Mouse (Mus musculus): Measurements from ENCODE around the gene Serpinf1. TPM values are rescaled to one million over a fixed set of nuclear protein-coding genes. Genes with fewer than 3 reads are reported as not detected.

Gene Serpinf1
- polyA plus RNA-seq, 1 experiment from 2014 or later: 174 TPM

DNA sequence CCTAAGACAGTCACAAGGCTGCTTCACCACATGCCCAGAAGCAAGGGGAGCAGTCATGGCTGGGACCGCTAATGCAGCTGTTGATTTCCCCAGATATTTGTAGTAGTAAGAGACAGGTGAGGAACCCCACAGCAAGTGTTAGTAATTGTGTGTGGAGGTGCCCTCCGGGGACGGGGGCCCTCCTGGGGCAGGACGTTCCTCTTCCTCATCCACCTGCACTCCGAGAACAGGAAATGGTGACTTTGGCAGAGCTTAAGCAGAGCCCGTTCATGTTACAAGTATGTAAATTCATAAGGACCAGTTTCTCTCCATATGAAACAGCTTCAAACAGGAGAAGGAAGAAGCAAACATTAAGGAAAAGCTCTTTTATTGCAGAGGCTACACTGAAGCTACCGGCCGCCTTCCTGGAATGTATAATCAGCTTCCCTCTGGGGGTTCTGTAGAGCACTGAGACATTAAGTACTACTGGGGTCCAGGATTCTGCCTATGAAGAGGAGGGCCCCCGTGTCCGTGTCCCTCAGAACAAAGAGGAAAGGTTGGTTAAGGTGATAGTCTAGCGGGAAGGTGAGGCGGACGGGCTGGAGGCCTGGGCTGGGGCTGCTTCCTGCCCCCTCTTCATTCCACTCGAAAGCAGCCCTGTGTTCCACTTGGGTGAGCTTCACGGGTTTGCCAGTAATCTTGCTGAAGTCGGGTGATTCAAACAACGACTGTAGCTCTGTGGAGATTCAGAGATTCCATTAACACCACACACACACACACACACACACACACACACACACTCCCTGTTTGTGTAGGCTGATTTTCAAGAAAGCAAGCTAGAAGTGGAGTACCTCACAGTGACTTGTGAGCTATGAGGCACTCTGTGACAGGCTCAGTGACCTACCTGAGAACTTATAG is 12.6 kb downstream of the Serpinf1 start:
- Histone ChIP-seq H3K4me2 (ENCODE audit: low read depth, severe bottlenecking) (no peak overlapping the region), H3K27me3 (ENCODE audit: control insufficient read depth, insufficient read depth, low read length) (no peaks in the 10 kb centered on the region), H3K4me1 (ENCODE audit: control insufficient read depth, insufficient read depth, low read length) (no peaks in the 10 kb centered on the region), H3K27ac (replicated peaks; ENCODE audit: low read depth, low read length) (no peak overlapping the region), H3K4me3 (ENCODE audit: low read depth, low read length) (no peak overlapping the region), H3K9ac (ENCODE audit: low read length) (no peak overlapping the region), H3K36me3 (ENCODE audit: control insufficient read depth, insufficient read depth, low read length) (peaks cover 5% of the 10 kb centered on the region; the same call in 1 of the 2 replicates), H3K9me3 (ENCODE audit: control insufficient read depth, low read length) (no peaks in the 10 kb centered on the region)
- DNase-seq (ENCODE audit: low spot score) (no peak), ATAC-seq (ENCODE audit: insufficient number of reproducible peaks, low FRiP score, low TSS enrichment, low read depth) (no peak)
- 89% methylated on average over 17 of the region's 17 CpGs for WGBS

DNA sequence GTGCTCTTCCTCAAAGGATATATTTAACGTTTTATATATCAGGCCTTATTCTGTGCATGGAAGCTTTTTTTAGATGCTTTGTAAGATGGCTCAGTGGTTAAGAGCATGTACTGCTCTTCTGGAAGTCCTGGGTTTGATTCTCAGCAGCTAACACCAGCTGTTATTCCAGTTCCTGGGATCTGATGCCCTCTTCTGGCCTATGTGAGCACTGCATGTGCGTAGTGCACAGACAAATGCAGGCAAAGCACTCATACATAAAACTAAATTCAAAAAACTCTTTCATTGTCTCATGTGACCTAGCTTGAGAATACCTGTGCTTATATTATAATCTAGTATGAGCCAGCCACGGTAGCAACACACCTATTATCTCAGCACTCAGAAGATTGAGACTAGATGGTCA is 15.6 kb downstream of the Serpinf1 start:
- DNase-seq (ENCODE audit: low spot score) (peak; percentile 73), ATAC-seq (ENCODE audit: insufficient number of reproducible peaks, low FRiP score, low TSS enrichment, low read depth) (no peak)
- Histone ChIP-seq H3K27me3 (ENCODE audit: control insufficient read depth, insufficient read depth, low read length) (no peaks in the 10 kb centered on the region), H3K36me3 (ENCODE audit: control insufficient read depth, insufficient read depth, low read length) (peaks cover 3% of the 10 kb centered on the region; the same call in 1 of the 2 replicates), H3K27ac (replicated peaks; ENCODE audit: low read depth, low read length) (no peak overlapping the region), H3K4me3 (ENCODE audit: low read depth, low read length) (no peak overlapping the region), H3K4me2 (ENCODE audit: low read depth, severe bottlenecking) (no peak overlapping the region), H3K4me1 (ENCODE audit: control insufficient read depth, insufficient read depth, low read length) (no peaks in the 10 kb centered on the region), H3K9ac (ENCODE audit: low read length) (no peak overlapping the region), H3K9me3 (ENCODE audit: control insufficient read depth, low read length) (no peaks in the 10 kb centered on the region)
- 42% methylated on average over 3 of the region's 3 CpGs for WGBS

DNA sequence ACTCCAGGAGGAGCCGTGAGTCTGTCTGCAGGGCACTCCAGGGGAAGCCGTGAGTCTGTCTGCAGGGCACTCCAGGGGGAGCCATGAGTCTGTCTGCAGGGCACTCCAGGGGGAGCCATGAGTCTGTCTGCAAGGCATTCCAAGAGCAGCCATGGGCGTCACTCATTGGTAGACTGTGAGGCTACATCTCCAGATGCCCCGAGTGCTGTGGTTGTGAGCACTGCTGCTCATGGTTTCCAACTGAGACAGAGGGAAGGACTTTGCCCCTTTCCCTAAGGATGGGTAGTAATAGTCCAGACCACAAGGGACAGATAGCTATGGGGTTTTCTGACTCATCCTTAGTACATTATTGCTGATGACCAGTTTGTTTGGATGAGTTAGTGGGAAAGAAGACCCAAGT is 16.4 kb downstream of the Serpinf1 start:
- H3K4me2 ChIP-seq (ENCODE audit: low read depth, severe bottlenecking): no peak overlapping the region
- WGBS: 72% methylated on average over 4 of the region's 4 CpGs
- H3K9me3 ChIP-seq (ENCODE audit: control insufficient read depth, low read length): no peaks in the 10 kb centered on the region
- no peak overlapping the region for H3K27ac ChIP-seq (replicated peaks; ENCODE audit: low read depth, low read length)
- no peaks in the 10 kb centered on the region for H3K4me1 ChIP-seq (ENCODE audit: control insufficient read depth, insufficient read depth, low read length)
- H3K36me3 ChIP-seq (ENCODE audit: control insufficient read depth, insufficient read depth, low read length): peaks cover 3% of the 10 kb centered on the region; the same call in 1 of the 2 replicates
- no peak overlapping the region for H3K9ac ChIP-seq (ENCODE audit: low read length)
- DNase-seq (ENCODE audit: low spot score) (no peak), ATAC-seq (ENCODE audit: insufficient number of reproducible peaks, low FRiP score, low TSS enrichment, low read depth) (no peak)
- no peak overlapping the region for H3K4me3 ChIP-seq (ENCODE audit: low read depth, low read length)
- H3K27me3 ChIP-seq (ENCODE audit: control insufficient read depth, insufficient read depth, low read length): no peaks in the 10 kb centered on the region

DNA sequence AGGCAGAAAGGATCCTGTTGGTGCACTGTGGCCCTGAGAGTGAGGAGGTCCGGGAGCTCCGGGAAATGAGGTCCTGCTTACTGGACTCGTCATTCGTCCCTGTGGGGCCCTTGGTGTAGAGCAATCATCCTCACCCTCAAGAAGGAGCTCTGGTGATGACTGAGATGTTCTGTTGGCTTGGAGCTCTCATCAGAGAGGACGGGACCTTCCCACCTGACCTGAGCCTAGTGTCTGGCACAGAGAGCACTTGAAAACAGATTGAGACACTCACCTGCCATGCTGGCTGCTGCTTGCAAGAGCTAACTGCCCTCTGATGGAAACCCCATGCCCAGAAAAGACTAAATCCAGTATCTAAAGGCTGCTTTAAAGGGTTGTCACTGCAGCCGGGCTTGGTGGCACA is 17.7 kb downstream of the Serpinf1 start:
- no peak overlapping the region for H3K9ac ChIP-seq (ENCODE audit: low read length)
- H3K4me2 ChIP-seq (ENCODE audit: low read depth, severe bottlenecking): no peak overlapping the region
- 85% methylated on average over 6 of the region's 6 CpGs for WGBS
- peaks cover 3% of the 10 kb centered on the region; the same call in 1 of the 2 replicates for H3K36me3 ChIP-seq (ENCODE audit: control insufficient read depth, insufficient read depth, low read length)
- no peak overlapping the region for H3K4me3 ChIP-seq (ENCODE audit: low read depth, low read length)
- H3K27ac ChIP-seq (replicated peaks; ENCODE audit: low read depth, low read length): no peak overlapping the region
- ATAC-seq (ENCODE audit: insufficient number of reproducible peaks, low FRiP score, low TSS enrichment, low read depth) (no peak), DNase-seq (ENCODE audit: low spot score) (no peak)
- H3K9me3 ChIP-seq (ENCODE audit: control insufficient read depth, low read length): no peaks in the 10 kb centered on the region
- H3K4me1 ChIP-seq (ENCODE audit: control insufficient read depth, insufficient read depth, low read length): no peaks in the 10 kb centered on the region
- no peaks in the 10 kb centered on the region for H3K27me3 ChIP-seq (ENCODE audit: control insufficient read depth, insufficient read depth, low read length)

DNA sequence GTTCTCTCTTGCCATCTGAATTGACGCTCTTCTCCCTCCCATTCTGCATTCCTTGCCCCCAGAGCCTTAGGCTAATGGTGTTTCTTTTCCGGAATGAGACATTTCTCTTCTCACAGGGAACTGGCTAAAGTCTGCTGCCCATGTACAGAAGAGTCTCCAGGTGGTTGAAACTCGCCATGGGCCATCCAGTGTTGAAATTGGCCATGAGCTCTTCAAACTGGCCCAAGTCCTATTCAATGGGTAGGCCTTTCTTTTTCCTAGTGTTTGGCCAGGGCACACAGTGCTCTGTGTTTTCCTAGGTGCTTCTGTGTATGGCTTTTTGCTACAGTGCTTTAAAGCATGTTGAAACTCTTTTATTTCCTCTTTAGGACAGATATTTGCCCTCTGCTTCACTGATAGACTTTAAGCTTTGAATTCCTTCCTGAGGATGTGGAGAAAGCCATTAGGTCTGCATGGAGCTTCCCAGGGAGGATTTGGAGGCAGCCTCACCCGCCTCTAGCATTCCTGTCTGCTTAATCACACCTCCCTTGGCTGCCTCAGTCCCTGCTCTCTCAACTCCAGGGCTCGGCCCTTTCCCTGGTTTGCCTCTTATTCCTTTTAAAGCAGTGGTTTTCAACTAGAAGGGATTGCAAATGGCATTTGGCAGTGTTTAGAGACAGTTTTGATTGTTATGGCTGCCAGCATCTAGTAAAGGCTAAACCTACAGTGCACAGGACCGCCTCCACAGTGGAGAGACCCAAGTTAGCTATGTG is 19.0 kb downstream of the Serpinf1 start:
- no peak overlapping the region for H3K4me2 ChIP-seq (ENCODE audit: low read depth, severe bottlenecking)
- no peaks in the 10 kb centered on the region for H3K4me1 ChIP-seq (ENCODE audit: control insufficient read depth, insufficient read depth, low read length)
- no peaks in the 10 kb centered on the region for H3K36me3 ChIP-seq (ENCODE audit: control insufficient read depth, insufficient read depth, low read length)
- H3K27ac ChIP-seq (replicated peaks; ENCODE audit: low read depth, low read length): no peak overlapping the region
- H3K9me3 ChIP-seq (ENCODE audit: control insufficient read depth, low read length): no peaks in the 10 kb centered on the region
- H3K4me3 ChIP-seq (ENCODE audit: low read depth, low read length): no peak overlapping the region
- no peak overlapping the region for H3K9ac ChIP-seq (ENCODE audit: low read length)
- DNase-seq (ENCODE audit: low spot score): no peak
- 77% methylated on average over 6 of the region's 6 CpGs for WGBS
- H3K27me3 ChIP-seq (ENCODE audit: control insufficient read depth, insufficient read depth, low read length): no peaks in the 10 kb centered on the region
- ATAC-seq (ENCODE audit: insufficient number of reproducible peaks, low FRiP score, low TSS enrichment, low read depth): no peak

DNA sequence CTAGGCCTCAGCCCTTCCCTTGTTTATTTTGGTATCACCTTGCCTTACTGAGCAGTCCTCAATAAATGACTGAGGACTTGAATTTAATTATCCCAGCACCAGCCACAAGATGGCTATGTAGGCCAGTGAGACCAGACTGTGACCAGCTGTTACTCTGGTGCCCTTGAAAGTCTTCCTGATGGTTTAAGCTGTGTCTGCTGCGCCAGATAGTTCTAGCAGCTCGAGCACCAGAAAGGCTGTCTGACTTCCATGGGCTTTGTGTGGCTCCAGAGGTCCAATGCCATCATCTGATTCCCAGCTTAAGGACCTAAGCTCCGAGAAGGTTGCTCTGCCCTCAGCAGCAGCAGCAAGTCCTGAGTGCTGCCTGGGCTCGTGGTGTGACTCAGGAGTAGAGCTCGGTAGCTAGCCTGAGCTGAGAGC is 20.2 kb downstream of the Serpinf1 start:
- DNase-seq (ENCODE audit: low spot score): peak; percentile 37
- Histone ChIP-seq H3K9me3 (ENCODE audit: control insufficient read depth, low read length) (no peaks in the 10 kb centered on the region), H3K4me2 (ENCODE audit: low read depth, severe bottlenecking) (no peak overlapping the region), H3K4me1 (ENCODE audit: control insufficient read depth, insufficient read depth, low read length) (no peaks in the 10 kb centered on the region), H3K27me3 (ENCODE audit: control insufficient read depth, insufficient read depth, low read length) (no peaks in the 10 kb centered on the region), H3K9ac (ENCODE audit: low read length) (no peak overlapping the region), H3K36me3 (ENCODE audit: control insufficient read depth, insufficient read depth, low read length) (no peaks in the 10 kb centered on the region), H3K4me3 (ENCODE audit: low read depth, low read length) (no peak overlapping the region), H3K27ac (replicated peaks; ENCODE audit: low read depth, low read length) (no peak overlapping the region)
- WGBS: 66% methylated on average over 5 of the region's 5 CpGs
- ATAC-seq (ENCODE audit: insufficient number of reproducible peaks, low FRiP score, low TSS enrichment, low read depth): no peak

DNA sequence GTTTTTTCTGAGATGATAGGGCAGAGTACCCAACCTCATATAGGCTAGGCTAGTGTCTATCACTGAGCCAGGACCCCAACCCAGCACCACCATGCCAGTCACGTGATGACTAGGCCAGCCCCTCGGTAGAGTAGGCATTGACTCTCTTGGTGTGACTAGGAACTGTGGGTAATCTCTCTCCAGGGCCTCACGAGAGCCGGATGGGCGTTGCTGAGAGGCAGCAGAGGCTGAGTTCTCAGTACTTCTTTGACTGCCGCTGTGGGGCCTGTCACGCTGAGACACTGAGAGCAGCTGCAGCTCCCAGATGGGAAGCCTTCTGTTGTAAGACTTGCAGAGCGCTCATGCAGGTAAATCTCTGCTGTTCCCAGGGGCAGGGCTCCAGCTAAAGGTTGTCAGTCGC is 22.4 kb downstream of the Serpinf1 start:
- H3K36me3 ChIP-seq (ENCODE audit: control insufficient read depth, insufficient read depth, low read length): no peaks in the 10 kb centered on the region
- ATAC-seq (ENCODE audit: insufficient number of reproducible peaks, low FRiP score, low TSS enrichment, low read depth): no peak
- WGBS: 74% methylated on average over 9 of the region's 9 CpGs
- DNase-seq (ENCODE audit: low spot score): no peak
- no peaks in the 10 kb centered on the region for H3K27me3 ChIP-seq (ENCODE audit: control insufficient read depth, insufficient read depth, low read length)
- H3K9me3 ChIP-seq (ENCODE audit: control insufficient read depth, low read length): no peaks in the 10 kb centered on the region
- H3K27ac ChIP-seq (replicated peaks; ENCODE audit: low read depth, low read length): no peak overlapping the region
- H3K9ac ChIP-seq (ENCODE audit: low read length): no peak overlapping the region
- H3K4me2 ChIP-seq (ENCODE audit: low read depth, severe bottlenecking): no peak overlapping the region
- no peaks in the 10 kb centered on the region for H3K4me1 ChIP-seq (ENCODE audit: control insufficient read depth, insufficient read depth, low read length)
- no peak overlapping the region for H3K4me3 ChIP-seq (ENCODE audit: low read depth, low read length)

DNA sequence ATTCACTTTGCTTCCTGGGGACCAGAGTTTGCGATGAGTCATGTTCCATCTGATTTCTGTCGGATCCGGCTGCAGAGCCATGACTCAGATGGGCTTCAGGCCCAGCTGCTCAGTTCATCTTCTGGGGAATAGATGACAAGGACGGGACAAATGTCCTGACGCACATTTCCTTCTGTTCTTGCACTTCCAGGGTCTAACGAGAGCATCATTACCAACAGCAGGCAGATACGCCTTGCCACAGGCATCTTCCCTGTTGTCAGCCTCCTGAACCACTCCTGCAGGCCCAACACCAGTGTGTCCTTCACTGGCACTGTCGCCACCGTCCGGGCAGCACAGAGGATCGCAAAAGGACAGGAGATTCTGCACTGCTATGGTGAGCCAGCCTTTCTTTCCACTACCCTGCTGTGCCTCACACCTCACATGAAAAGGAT is 23.1 kb downstream of the Serpinf1 start:
- Histone ChIP-seq H3K4me2 (ENCODE audit: low read depth, severe bottlenecking) (no peak overlapping the region), H3K27me3 (ENCODE audit: control insufficient read depth, insufficient read depth, low read length) (no peaks in the 10 kb centered on the region), H3K4me3 (ENCODE audit: low read depth, low read length) (no peak overlapping the region), H3K27ac (replicated peaks; ENCODE audit: low read depth, low read length) (no peak overlapping the region), H3K9ac (ENCODE audit: low read length) (no peak overlapping the region), H3K4me1 (ENCODE audit: control insufficient read depth, insufficient read depth, low read length) (no peaks in the 10 kb centered on the region), H3K9me3 (ENCODE audit: control insufficient read depth, low read length) (no peaks in the 10 kb centered on the region), H3K36me3 (ENCODE audit: control insufficient read depth, insufficient read depth, low read length) (no peaks in the 10 kb centered on the region)
- 83% methylated on average over 11 of the region's 11 CpGs for WGBS
- no peak for DNase-seq (ENCODE audit: low spot score)
- ATAC-seq (ENCODE audit: insufficient number of reproducible peaks, low FRiP score, low TSS enrichment, low read depth): no peak
